Mouse (Mus musculus) CD4-positive naive resting alpha-beta T cell, adult 57 days (primary cell): Measurements from ENCODE around the gene Cyp2s1. TPM values are rescaled to one million over a fixed set of nuclear protein-coding genes. Genes with fewer than 3 reads are reported as not detected.

Experiments
- total RNA-seq: library from RNA; stranded (reverse); gene quantifications from one replicate; pipeline ENCODE4 v1.2.4, GENCODE M21; 2023

Cyp2s1 gene
- total RNA-seq, result 11.1 TPM

DNA sequence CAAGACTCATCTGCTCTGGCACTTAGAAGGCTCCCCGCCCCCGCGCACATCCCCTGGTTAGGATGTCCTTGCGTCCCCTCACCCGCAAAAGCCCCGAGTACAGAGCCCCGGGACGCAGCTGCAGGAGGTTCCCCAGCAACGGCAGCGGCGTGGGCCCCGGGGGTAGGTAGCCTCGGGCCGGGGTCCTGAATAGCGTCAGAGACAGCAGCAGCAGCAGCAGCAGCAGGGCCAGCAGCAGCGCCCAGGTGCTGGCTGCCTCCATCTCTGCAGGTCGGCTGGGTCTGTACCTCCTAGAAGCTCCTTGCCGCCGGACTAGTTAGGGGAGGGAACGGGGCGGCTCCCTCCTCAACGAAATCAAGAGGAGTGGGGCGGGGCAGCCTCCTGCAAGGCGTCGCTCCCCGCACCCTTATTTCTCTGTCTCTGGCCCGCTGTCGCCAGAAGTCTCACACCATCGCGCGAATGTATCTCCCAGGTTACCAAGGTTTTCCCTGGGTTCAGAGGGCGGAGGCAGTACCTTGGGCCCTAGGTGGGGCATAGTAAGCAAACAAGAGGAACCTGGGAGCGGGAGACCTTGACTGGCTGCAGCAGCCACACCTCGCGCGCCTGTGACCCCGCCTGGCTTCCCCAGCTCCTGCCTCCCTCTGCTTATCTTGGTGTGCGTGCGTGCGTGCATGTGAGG, at the start of gene Cyp2s1:
TSS of gene Cyp2s1 (minus strand) at position 673 of the 679 bp plus-strand sequence.

DNA sequence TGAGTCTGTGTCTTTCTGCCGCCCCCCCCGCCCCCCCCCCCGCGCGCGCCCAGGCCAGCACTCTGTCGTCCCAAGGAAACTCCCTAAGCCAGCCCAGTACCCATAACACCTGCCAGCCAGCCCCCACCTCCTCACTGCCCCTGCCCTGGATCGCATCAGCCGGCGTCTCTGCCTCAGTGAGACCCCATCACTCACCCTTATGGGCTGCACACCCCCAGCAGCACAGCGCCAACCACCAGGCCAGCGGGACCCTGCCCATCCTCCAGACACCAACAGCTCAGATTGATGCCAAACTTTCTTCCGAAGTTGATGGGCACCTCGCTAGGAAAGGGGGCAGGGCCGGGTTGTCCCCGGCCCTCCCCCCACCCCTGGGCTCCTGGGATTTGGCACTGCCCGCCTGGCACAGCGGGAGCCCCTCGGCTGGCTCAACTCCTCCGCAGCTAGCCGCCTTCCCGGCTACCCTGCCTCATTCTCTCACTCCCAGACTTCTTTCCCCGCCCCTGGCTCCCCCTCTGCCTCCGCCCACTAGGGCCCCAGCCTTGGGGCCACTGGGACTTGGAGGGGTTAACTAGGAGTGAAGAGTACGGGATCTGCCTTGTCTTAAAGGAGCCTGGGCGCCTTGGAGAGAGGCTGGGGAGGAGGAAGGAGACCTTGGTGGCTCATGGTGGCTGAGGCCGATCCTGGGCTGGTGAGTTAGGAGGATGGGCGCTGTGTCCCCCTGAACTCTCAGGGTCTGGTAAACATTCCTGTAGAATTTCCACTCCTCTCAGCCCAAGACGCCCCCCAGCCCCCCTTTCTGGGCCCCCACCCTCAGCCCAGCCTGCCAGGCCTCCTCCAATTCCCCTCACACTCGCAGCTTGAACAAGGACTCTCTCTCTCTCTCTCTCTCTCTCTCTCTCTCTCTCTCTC, 28.2 kb downstream of the Cyp2s1 start, which contains the start of gene Axl:
TSS of gene Axl (minus strand) at position 486 of the 909 bp plus-strand sequence.

DNA sequence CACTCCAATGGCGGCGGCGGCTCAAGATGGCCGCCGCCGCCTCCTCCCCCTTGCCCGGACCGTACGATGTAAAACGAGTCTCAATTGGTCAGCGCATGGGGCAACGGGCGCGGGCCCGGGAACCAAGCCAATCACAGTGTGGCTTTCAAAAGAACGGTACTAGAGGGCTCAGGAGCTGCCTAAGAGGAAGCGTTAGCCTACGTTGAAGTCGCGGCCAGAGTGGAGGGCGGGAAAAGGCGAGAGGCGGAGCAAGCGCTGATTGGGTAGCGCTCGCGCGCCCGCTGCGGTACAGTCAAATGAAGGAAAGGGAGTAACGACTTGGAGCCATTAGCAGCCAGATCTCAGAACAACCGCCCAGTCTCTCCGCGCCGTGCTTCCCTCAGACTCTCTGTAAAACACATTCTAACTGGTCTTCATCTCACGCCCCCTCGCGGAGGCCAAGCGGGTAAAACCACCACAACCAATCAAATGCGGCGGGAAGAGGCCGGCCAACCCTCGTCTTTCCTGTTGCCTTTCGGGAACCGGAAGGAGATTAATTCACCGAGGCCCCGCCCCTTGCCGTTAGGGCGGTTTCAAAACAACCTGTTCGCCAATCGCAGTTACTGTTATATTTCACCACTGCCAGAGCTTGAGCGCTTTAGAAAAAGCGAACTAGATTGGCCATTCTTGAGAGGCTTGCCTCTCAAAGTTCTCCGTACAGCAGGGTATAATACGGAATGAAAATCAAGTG, 61.8 kb downstream of the Cyp2s1 start, which contains the start of gene Hnrnpul1:
TSS of gene Hnrnpul1 (minus strand) at position 20 of the 730 bp plus-strand sequence.

Other genes with a start within 250 kb of the Cyp2s1 start
- gene Erich4, start 201.0 kb downstream of the Cyp2s1 start, total RNA-seq, result not detected
- 67.2 TPM for gene Dmac2, start 197.5 kb downstream of the Cyp2s1 start, total RNA-seq
- gene B3gnt8, start 190.3 kb downstream of the Cyp2s1 start, total RNA-seq, result 0.68 TPM
- 22.5 TPM for gene Bckdha, start 157.9 kb downstream of the Cyp2s1 start, total RNA-seq
- gene Exosc5, start 157.7 kb downstream of the Cyp2s1 start, total RNA-seq, result 61.9 TPM
- gene Tmem91, start 141.7 kb downstream of the Cyp2s1 start, total RNA-seq, result not detected
- 31.5 TPM for gene B9d2, start 136.1 kb downstream of the Cyp2s1 start, total RNA-seq
- 147 TPM for gene Tgfb1, start 129.9 kb downstream of the Cyp2s1 start, total RNA-seq
- 106 TPM for gene Ccdc97, start 97.8 kb downstream of the Cyp2s1 start, total RNA-seq
- gene Hnrnpul1, start 62.2 kb downstream of the Cyp2s1 start, total RNA-seq, result 219 TPM
- gene Axl, start 28.2 kb downstream of the Cyp2s1 start, total RNA-seq, result 7.1 TPM
- gene Cyp2b10, start 80.7 kb upstream of the Cyp2s1 start, total RNA-seq, result not detected
- not detected for gene Cyp2b13, start 244.6 kb upstream of the Cyp2s1 start, total RNA-seq